Mouse (Mus musculus): ENCODE results near the gene Icosl. TPM values are rescaled to one million over a fixed set of nuclear protein-coding genes. Genes with fewer than 3 reads are reported as not detected.
"Not testable (repeated sequence)": the region's sequence is repeated elsewhere in the genome, so short reads cannot be mapped to it uniquely, and the experiment has no call there.

Gene Icosl
- polyA plus RNA-seq, 1 experiment: 42.8 TPM

- no peak for DNase-seq (ENCODE audit: low spot score)
These were observed 5.9 kb downstream of the Icosl start for GRCm38 (mm10) chr10:78074977-78075376.

DNA sequence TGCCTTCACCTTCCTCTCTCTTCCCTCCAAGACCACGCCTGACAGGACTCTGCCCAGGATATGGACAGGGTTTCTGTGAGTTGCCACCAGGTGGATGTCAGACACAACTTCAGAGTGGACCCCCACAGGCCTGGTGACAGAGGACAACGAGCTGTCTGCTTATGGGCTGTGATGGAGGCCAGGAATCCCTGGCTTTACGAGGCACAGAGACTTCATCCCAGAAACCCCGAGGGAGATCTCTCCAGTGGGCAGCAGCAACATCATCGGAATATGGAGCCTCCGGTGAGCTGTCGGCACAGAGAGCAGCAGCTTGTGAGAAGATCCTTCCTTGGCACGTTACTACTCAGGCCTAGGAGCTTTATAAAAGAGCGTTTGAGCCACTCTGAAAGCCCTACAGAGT is 8.8 kb downstream of the Icosl start:
- DNase-seq (ENCODE audit: low spot score): no peak

GRCm38 (mm10) chr10:78078276-78078675 is 9.2 kb downstream of the Icosl start:
- no peak for DNase-seq (ENCODE audit: low spot score)

GRCm38 (mm10) chr10:78079955-78080591 is 11.0 kb downstream of the Icosl start:
- no peak for DNase-seq (ENCODE audit: low spot score)

GRCm38 (mm10) chr10:78084073-78084472 is 15.0 kb downstream of the Icosl start:
- DNase-seq (ENCODE audit: low spot score): no peak

DNA sequence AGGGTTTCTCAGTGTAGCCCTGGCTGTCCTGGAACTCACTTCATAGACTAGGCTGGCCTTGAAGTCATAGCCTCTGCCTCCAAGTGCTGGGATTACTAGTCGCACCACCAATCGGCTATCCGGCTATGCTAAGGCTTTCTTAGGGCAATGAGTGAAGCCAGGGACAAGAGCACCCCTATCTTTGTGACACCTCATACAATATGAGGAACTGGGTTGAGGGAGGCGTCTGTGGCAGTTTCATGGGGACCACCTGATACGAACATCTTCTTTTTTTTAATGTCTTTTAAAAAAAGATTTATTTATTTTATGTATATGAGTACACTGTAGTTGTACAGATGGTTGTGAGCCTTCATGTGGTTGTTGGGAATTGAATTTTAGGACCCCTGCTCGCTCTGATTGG is 16.6 kb downstream of the Icosl start:
- no peak for DNase-seq (ENCODE audit: low spot score)

GRCm38 (mm10) chr10:78086444-78087061 is 17.5 kb downstream of the Icosl start:
- no peak for DNase-seq (ENCODE audit: low spot score)

- DNase-seq (ENCODE audit: low spot score): no peak
These were observed 18.0 kb downstream of the Icosl start for GRCm38 (mm10) chr10:78087101-78087511.

DNA sequence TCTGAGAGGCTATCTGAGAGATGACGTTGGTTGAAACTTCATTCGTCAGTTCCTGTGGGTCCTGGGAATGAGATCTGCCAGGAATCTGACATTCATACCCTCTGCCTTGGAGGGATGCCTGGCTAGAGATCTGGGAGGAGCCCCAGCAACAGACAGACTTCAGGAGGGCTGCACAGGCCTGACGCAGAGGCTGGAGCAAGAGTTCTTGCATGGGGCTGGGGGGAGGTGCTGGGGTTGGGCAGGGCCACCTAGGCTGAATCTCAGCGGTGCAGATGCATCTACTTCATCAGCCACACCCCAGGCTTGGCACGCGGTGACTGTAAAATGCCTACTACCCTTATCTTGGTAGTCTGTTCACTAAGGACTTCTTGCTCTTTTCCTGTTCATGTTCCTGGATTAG is 21.1 kb downstream of the Icosl start:
- no peak for DNase-seq (ENCODE audit: low spot score)

DNA sequence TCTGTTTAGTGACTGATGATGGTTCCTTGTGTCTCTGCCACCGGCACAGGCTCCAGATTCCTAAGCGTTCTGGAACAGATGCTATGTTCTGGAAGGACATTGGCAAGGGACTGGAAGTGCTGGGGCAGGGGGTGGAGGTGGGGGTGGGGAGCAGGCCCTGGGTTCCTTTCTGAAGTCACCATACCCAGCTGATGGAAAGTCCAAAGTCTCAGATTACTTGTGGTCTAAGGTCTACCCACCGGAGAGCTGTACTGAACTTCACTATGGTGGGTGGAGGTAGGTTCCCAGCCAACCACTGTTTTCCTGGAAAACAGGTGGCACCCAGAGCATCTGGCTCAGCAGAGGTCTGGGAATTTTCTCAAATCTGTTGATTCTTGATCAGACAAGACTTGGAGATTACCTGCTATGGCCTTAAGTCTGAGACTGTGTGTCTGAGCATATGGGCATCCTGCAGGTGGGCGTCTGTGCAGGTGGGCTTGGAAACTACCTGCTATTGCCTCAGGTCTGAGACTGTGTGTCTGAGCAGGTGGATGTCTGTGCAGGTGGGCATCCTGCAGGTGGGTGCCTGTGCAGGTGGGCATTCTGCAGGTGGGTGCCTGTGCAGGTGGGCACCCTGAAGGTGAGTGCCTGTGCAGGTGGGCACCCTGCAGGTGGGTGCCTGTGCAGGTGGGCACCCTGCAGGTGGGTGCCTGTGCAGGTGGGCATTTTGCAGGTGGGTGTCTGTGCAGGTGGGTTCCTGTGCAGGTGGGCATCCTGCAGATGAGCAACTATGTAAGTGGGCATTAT is 21.8 kb downstream of the Icosl start:
- DNase-seq (ENCODE audit: low spot score): no peak

GRCm38 (mm10) chr10:78091865-78092724 is 23.0 kb downstream of the Icosl start:
- DNase-seq (ENCODE audit: low spot score): no peak

- no peak for DNase-seq (ENCODE audit: low spot score)
These were observed 23.6 kb downstream of the Icosl start for GRCm38 (mm10) chr10:78092725-78093029.

- no peak for DNase-seq (ENCODE audit: low spot score)
These were observed 26.1 kb downstream of the Icosl start for GRCm38 (mm10) chr10:78095221-78095620.

DNA sequence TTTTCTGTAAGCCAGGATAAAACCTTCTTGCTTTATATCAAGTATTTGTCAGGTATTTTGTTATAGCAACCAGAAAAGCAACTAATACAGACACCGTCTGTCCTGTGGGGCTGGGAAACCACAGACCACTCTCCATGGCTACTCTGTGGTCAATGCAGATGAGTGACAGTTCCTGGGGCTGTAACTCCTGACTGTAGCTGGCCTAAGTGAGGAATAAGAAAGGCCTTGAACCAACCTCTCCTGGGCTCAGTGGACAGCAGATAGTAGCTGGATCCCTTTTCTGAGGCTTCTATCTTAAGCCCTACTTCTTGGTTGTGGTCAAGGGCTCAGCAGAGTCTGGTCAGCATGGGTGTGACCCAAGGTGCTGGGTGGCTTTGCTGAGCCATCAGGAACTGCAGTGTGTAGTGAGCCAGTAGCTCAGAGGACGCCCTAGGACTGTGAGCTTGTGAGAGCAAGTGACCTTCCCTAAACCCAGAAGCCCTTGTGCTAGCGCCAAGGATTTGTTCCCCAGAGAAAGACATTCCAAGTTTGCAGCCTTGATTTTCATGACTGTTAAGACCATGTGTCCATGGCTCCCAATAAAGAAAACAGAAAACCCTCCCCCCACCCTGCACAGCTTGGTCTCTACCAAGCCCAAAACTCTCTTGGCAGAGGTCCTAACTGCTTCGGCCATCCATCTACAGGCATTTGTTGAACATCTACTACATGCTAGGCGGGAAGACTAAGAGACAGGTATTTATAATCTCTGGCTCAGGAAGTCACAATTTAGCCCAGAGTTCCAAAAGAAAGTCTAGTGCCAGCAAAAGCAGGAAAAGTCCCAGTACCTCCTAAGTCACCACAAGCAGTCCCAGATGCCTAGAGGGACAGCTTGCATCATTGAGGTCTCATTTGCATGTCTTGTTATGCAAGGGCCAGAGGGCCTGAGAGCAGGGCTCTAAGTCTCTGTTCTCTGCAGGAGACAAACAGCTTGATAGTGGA is 27.1 kb downstream of the Icosl start:
- DNase-seq (ENCODE audit: low spot score): no peak

DNA sequence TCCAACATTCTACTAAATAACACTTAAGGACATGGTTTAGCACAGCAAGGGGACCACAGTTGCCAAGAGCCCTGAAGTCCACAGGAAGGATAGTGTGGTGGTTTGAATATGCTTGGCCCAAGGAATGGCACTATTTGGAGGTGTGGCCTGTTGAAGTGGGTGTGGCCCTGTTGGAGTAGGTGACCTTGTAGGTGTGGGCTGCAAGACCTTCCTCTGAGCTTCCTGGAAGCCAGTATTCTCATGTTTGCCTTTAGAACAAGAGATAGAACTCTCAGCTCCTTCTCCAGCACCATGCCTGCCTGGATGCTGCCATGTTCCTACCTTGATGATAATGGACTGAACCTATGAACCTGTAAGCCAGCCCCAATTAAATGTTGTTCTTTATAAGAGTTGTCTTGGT is 30.8 kb downstream of the Icosl start:
- not testable (repeated sequence) for DNase-seq (ENCODE audit: low spot score)

DNA sequence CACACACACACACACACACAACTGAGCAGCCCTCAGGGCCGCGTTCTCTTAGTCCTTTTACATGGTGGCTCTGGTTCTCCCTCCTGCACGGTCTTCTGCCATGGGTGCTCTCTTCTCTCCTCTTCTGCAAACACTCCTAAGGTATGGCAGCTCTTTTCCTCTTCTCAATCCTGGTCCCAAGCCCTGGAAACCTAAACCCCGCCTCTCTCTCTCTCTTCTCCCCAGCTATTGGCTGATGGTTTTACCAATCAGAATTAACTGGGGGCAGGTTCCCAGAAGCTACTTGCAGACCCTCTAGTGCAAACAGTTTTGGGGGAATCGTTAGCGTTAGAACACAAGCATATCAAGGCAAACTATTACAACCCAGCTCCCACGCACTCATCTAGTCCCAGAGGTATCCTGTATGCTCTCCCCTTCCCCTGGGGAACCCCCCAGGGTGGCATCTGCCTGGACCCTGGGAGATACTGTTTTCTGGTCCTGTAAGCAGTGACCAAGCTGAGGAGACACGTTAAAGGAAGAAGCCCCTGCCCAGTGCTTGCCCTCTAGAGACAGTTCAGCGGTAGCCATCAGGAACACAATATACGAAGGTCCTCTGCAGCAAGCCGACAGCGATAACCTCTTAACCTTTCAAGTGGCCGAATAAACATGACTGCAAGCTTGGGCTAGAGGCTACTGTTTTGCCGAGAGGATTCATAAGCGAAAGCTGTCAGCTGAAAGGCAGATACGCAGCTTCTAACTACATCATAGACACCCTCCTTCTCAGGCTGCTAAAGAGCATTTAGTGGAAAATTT is 32.1 kb downstream of the Icosl start:
- DNase-seq (ENCODE audit: low spot score): no peak

- no peak for DNase-seq (ENCODE audit: low spot score)
These were observed 35.7 kb downstream of the Icosl start for GRCm38 (mm10) chr10:78104555-78105490.

GRCm38 (mm10) chr10:78105548-78105947 is 36.4 kb downstream of the Icosl start:
- DNase-seq (ENCODE audit: low spot score): no peak

GRCm38 (mm10) chr10:78114521-78115092 is 45.5 kb downstream of the Icosl start:
- DNase-seq (ENCODE audit: low spot score): no peak
